Mouse (Mus musculus) small intestine, adult 2 months (tissue): ENCODE results near the gene Tlx1.

Source experiments
- CTCF ChIP-seq: fragments of 200-500 bp; IDR thresholded peaks from 2 replicates; pipeline ENCODE4 v1.5.1; 2012; ENCODE audit warnings: low read depth, mild to moderate bottlenecking, control low read depth, inconsistent platforms, low read length, moderate library complexity, mixed read lengths; ENCODE audit not compliant: insufficient replicate concordance, insufficient read length; ENCODE audit errors: extremely low read depth
- POLR2A ChIP-seq: fragments of 200-500 bp; IDR thresholded peaks from 2 replicates; pipeline ENCODE4 v1.6.1; 2012; ENCODE audit warnings: low read depth, mild to moderate bottlenecking, control low read depth, inconsistent platforms, low read length, moderate library complexity

DNA sequence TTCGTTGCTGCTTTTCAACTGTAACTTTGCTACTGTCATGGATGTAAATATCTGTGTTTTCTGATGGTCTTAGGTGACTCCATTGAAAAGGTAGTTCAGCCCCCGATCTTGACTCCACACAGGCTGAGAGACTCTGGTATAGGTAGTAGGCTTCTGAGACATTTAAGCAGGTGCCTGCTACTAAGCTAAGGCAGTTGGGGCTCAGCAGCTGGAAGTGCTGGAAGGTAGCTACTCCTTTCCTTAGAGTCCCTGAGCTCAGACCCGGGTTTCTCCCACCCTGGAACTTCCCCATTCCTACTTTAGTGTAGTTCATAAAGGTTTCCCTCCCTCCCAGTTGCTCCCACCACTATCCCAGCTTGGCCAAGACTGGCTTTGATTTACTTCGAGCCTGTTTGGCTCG, 9.5 kb downstream of the Tlx1 start:
- TF ChIP-seq CTCF (no peak), POLR2A (no peak)
